Comparison of ENCODE assay signal across 7 mouse cellular contexts in genomic region chr6:117167426-117167730, GRCm38 (mm10). TPM values are rescaled to one million over a fixed set of nuclear protein-coding genes. Genes with fewer than 3 reads are reported as not detected.
DNase-seq lines count a peak whose midpoint lies in the region; ATAC-seq and TF ChIP-seq lines count a peak whose summit lies in the region.

No protein-coding gene starts in this region.

- H3K27me3 ChIP-seq in liver, adult 2 months (ENCODE audit: control insufficient read depth, insufficient read depth, low read length), result no peaks in the 10 kb centered on the region
- H3K27me3 ChIP-seq in forebrain, embryonic 16.5 days (replicated peaks; ENCODE audit: control insufficient read depth, insufficient read depth, low read length), result peaks cover 22% of the 10 kb centered on the region
- peaks cover 17% of the 10 kb centered on the region for H3K27me3 ChIP-seq in intestine, embryonic 16.5 days (replicated peaks; ENCODE audit: control insufficient read depth, insufficient read depth, low read length)
- H3K27me3 ChIP-seq in myocyte (ENCODE audit: control insufficient read depth, insufficient read depth, insufficient read length), result no peaks in the 10 kb centered on the region

- no peak overlapping the region for H3ac ChIP-seq in myocyte (ENCODE audit: control insufficient read depth, insufficient read length)

- no peak overlapping the region for H3K4me3 ChIP-seq in liver, adult 2 months (ENCODE audit: insufficient read depth, low read depth, low read length)
- no peak overlapping the region for H3K4me3 ChIP-seq in forebrain, embryonic 16.5 days (replicated peaks; ENCODE audit: low read length)
- H3K4me3 ChIP-seq in intestine, embryonic 16.5 days (ENCODE audit: low read length), result no peak overlapping the region
- H3K4me3 ChIP-seq in myocyte, result peak overlapping the region; percentile 31

- peak overlapping the region; percentile 82 for H3K27ac ChIP-seq in liver, adult 2 months (replicated peaks; ENCODE audit: insufficient read depth, low read depth, low read length)
- no peak overlapping the region for H3K27ac ChIP-seq in forebrain, embryonic 16.5 days (ENCODE audit: low read length)
- H3K27ac ChIP-seq in intestine, embryonic 16.5 days (ENCODE audit: low read length), result no peak overlapping the region

- no peak for TF ChIP-seq POLR2A in liver, adult 2 months (IDR thresholded peaks at IDR 0.05; ENCODE audit: extremely low read depth, insufficient read depth, low read length)
- TF ChIP-seq POLR2A in myocyte (IDR thresholded peaks at IDR 0.05; ENCODE audit: insufficient read length, low read depth), result no peak

- peaks cover 12% of the 10 kb centered on the region for H3K4me1 ChIP-seq in liver, adult 2 months (ENCODE audit: control insufficient read depth, insufficient read depth, low read length)
- H3K4me1 ChIP-seq in forebrain, embryonic 16.5 days (replicated peaks; ENCODE audit: control insufficient read depth, insufficient read depth, low read length), result peaks cover 26% of the 10 kb centered on the region
- peaks cover 12% of the 10 kb centered on the region for H3K4me1 ChIP-seq in intestine, embryonic 16.5 days (ENCODE audit: control insufficient read depth, insufficient read depth, low read length)

- H3K36me3 ChIP-seq in liver, adult 2 months (ENCODE audit: control insufficient read depth, insufficient read depth, low read length), result peaks cover 3% of the 10 kb centered on the region; the same call in 1 of the 2 replicates
- H3K36me3 ChIP-seq in forebrain, embryonic 16.5 days (ENCODE audit: control insufficient read depth, insufficient read depth), result no peaks in the 10 kb centered on the region
- no peaks in the 10 kb centered on the region for H3K36me3 ChIP-seq in intestine, embryonic 16.5 days (ENCODE audit: control insufficient read depth, insufficient read depth, low read length)
- no peaks in the 10 kb centered on the region for H3K36me3 ChIP-seq in myocyte (ENCODE audit: control insufficient read depth, insufficient read depth)

- H3K9me3 ChIP-seq in forebrain, embryonic 16.5 days (ENCODE audit: control insufficient read depth, low read length), result no peaks in the 10 kb centered on the region
- no peaks in the 10 kb centered on the region for H3K9me3 ChIP-seq in intestine, embryonic 16.5 days (ENCODE audit: control insufficient read depth, low read length)

- H3K4me2 ChIP-seq in forebrain, embryonic 16.5 days (ENCODE audit: low read length), result peak overlapping the region; percentile 35; the same call in 1 of the 2 replicates
- H3K4me2 ChIP-seq in intestine, embryonic 16.5 days (ENCODE audit: low read depth, low read length), result 0 out of 2 replicates have a peak overlapping the region, but pooled peaks have one; percentile 0
- H3K4me2 ChIP-seq in myocyte (ENCODE audit: low read depth), result no peak overlapping the region

- peaks cover 7% of the 10 kb centered on the region; the same call in 1 of the 2 replicates for H3K79me2 ChIP-seq in liver, adult 2 months (ENCODE audit: control insufficient read depth, insufficient read depth, low read length)
- H3K79me2 ChIP-seq in myocyte (ENCODE audit: control insufficient read depth, insufficient read depth), result no peaks in the 10 kb centered on the region

- no peak overlapping the region for H3K9ac ChIP-seq in liver, adult 2 months (ENCODE audit: low read depth, low read length)
- no peak overlapping the region for H3K9ac ChIP-seq in forebrain, embryonic 16.5 days (replicated peaks; ENCODE audit: low read depth, low read length)
- no peak overlapping the region for H3K9ac ChIP-seq in intestine, embryonic 16.5 days (ENCODE audit: low read depth, low read length)

- no peak for TF ChIP-seq CTCF in liver, adult 2 months (IDR thresholded peaks at IDR 0.05; ENCODE audit: low read depth, low read length)

- WGBS in liver, adult 2 months, result 9% methylated on average over 7 of the region's 7 CpGs
- 13% methylated on average over 7 of the region's 7 CpGs for WGBS in forebrain, embryonic 16.5 days
- 27% methylated on average over 7 of the region's 7 CpGs for WGBS in intestine, embryonic 16.5 days

- DNase-seq in liver, adult 2 months (ENCODE audit: extremely low read depth, low read depth, low spot score), result no peak
- no peak for DNase-seq in liver
- DNase-seq in ovary, postnatal 36 days (ENCODE audit: low spot score), result no peak
- DNase-seq in frontal cortex, postnatal 14 days (ENCODE audit: low spot score in 2 of 2), result no peak

- no peak for ATAC-seq in forebrain, embryonic 16.5 days
- no peak for ATAC-seq in intestine, embryonic 16.5 days

TF ChIP-seq in myocyte, 11 proteins besides CTCF, POLR2A, EP300 and RAD21:
- TF ChIP-seq MAX (IDR thresholded peaks at IDR 0.05; ENCODE audit: low read depth) (no peak), TCF12 (IDR thresholded peaks at IDR 0.05; ENCODE audit: insufficient read depth, poor library complexity, severe bottlenecking) (no peak), SRF (IDR thresholded peaks at IDR 0.05; ENCODE audit: control insufficient read depth, insufficient read length, low read depth) (no peak), CEBPB (IDR thresholded peaks at IDR 0.05; ENCODE audit: insufficient read depth, poor library complexity, severe bottlenecking) (no peak), MYOD1 (IDR thresholded peaks at IDR 0.05; ENCODE audit: control insufficient read depth in 1 of 3, insufficient read length in 2 of 3, low read depth in 2 of 3) (no peak)

RNA-seq across cellular contexts. Expression of gene Cxcl12, which starts 1.0 kb away (rescaled TPM):
- 119 and 166 TPM in 2 replicates for total RNA-seq in liver, adult 2 months (2014; rRNA removed)
- 300 and 346 TPM in 2 replicates for polyA plus RNA-seq in liver, adult 2 months (2012; rRNA removed)
- polyA plus RNA-seq in forebrain, embryonic 16.5 days (2015; fragmentation: Nextera tagmentation; extraction: Ambion mirVana), result 55.6 and 89.6 TPM in 2 replicates
- polyA plus RNA-seq in intestine, embryonic 16.5 days (2015; fragmentation: Nextera tagmentation; extraction: Ambion mirVana), result 116 and 120 TPM in 2 replicates
- polyA plus RNA-seq in myocyte (2012; fragmentation: generic; extraction: Trizol), result 7.5 TPM
